Mouse (Mus musculus) MEL (cell line): ENCODE data around the gene Rock2. TPM values are rescaled to one million over a fixed set of nuclear protein-coding genes. Genes with fewer than 3 reads are reported as not detected.

Experiments used
- DNase-seq: peaks from one replicate; pipeline ENCODE4 v3.0.0; 2011; ENCODE audit warnings: low read depth, low spot score
- H3K27ac ChIP-seq: 2 replicates; pipeline ENCODE4 v1.5.1; 2012; ENCODE audit warnings: low read depth, mild to moderate bottlenecking, control low read depth, low read length, moderate library complexity; ENCODE audit not compliant: control insufficient read depth
- H3K27me3 ChIP-seq, 2 experiments: fragments of 150-350 bp in 1 of 2; sonication (generic) in 1 of 2; 2 replicates each; pipeline ENCODE4 v1.6.1; 2012; ENCODE audit warnings: low read length in 2 of 2, mild to moderate bottlenecking in 2 of 2, improper control_type of control experiment in 1 of 2, moderate library complexity in 1 of 2; ENCODE audit not compliant: insufficient read depth in 2 of 2, control insufficient read depth in 1 of 2
- H3K36me3 ChIP-seq, 2 experiments: 2 replicates each; pipeline ENCODE4 v1.6.1; 2012 to 2014; ENCODE audit warnings: low read length in 2 of 2, improper control_type of control experiment in 1 of 2, inconsistent platforms in 1 of 2, mild to moderate bottlenecking in 1 of 2; ENCODE audit not compliant: insufficient read depth in 2 of 2, control insufficient read depth in 1 of 2
- H3K4me1 ChIP-seq, 2 experiments: fragments of 150-350 bp in 1 of 2; sonication (generic) in 1 of 2; 2 replicates each; pipeline ENCODE4 v1.6.1; 2012; ENCODE audit warnings: low read length in 2 of 2, improper control_type of control experiment in 1 of 2, mild to moderate bottlenecking in 1 of 2; ENCODE audit not compliant: insufficient read depth in 2 of 2, control insufficient read depth in 1 of 2
- H3K4me3 ChIP-seq, 2 experiments: fragments of 150-350 bp in 1 of 2; sonication (generic) in 1 of 2; 2 replicates each; pipeline ENCODE4 v1.5.1; 2012; ENCODE audit warnings: low read depth in 2 of 2, low read length in 2 of 2, mild to moderate bottlenecking in 2 of 2, moderate library complexity in 2 of 2, control low read depth in 1 of 2, improper control_type of control experiment in 1 of 2; ENCODE audit not compliant: control insufficient read depth in 1 of 2, insufficient read depth in 1 of 2
- H3K79me2 ChIP-seq: 2 replicates; pipeline ENCODE4 v1.6.1; 2012; ENCODE audit warnings: mild to moderate bottlenecking, low read length, moderate library complexity; ENCODE audit not compliant: control insufficient read depth, poor library complexity, insufficient read depth
- H3K9ac ChIP-seq: 2 replicates; pipeline ENCODE4 v1.6.1; 2012; ENCODE audit warnings: low read depth, mild to moderate bottlenecking, control low read depth, low read length, moderate library complexity; ENCODE audit not compliant: control insufficient read depth, poor library complexity, severe bottlenecking
- H3K9me3 ChIP-seq: fragments of 150-350 bp; sonication (generic); replicated peaks from 2 replicates; pipeline ENCODE4 v1.6.1; 2012; ENCODE audit warnings: mild to moderate bottlenecking, low read length, improper control_type of control experiment, moderate library complexity; ENCODE audit not compliant: insufficient read depth
- CHD1 ChIP-seq: IDR thresholded peaks from 2 replicates; pipeline ENCODE4 v1.6.1; 2012; ENCODE audit warnings: low read depth, mild to moderate bottlenecking, inconsistent platforms, low read length, improper control_type of control experiment
- CHD2 ChIP-seq: IDR thresholded peaks from 2 replicates; pipeline ENCODE4 v1.6.1; 2011; ENCODE audit warnings: low read length, improper control_type of control experiment
- E2F4 ChIP-seq: IDR thresholded peaks from 2 replicates; pipeline ENCODE4 v1.6.1; 2011; ENCODE audit warnings: low read depth, low read length, improper control_type of control experiment, borderline replicate concordance
- EP300 ChIP-seq, 2 experiments: IDR thresholded peaks; 2 replicates each; pipeline ENCODE4 v1.6.1; 2011; ENCODE audit warnings: improper control_type of control experiment in 2 of 2, low read length in 2 of 2, low read depth in 1 of 2, mild to moderate bottlenecking in 1 of 2
- ETS1 ChIP-seq: IDR thresholded peaks from 2 replicates; pipeline ENCODE4 v1.6.1; 2012; ENCODE audit warnings: low read depth, mild to moderate bottlenecking, inconsistent platforms, low read length, improper control_type of control experiment, moderate library complexity
- GATA1 ChIP-seq: IDR thresholded peaks from 2 replicates; pipeline ENCODE4 v1.6.1; 2011; ENCODE audit warnings: low read depth, low read length, improper control_type of control experiment
- JUND ChIP-seq: IDR thresholded peaks from 2 replicates; pipeline ENCODE4 v1.6.1; 2011; ENCODE audit warnings: low read depth, mild to moderate bottlenecking, improper control_type of control experiment, low read length
- MEF2A ChIP-seq: IDR thresholded peaks from 2 replicates; pipeline ENCODE4 v1.6.1; 2014; ENCODE audit warnings: low read depth, mild to moderate bottlenecking, inconsistent platforms, low read length, improper control_type of control experiment; ENCODE audit not compliant: poor library complexity, insufficient replicate concordance, severe bottlenecking; ENCODE audit errors: extremely low read depth
- MXI1 ChIP-seq: IDR thresholded peaks from 2 replicates; pipeline ENCODE4 v1.6.1; 2011; ENCODE audit warnings: mild to moderate bottlenecking, low read depth, low read length, improper control_type of control experiment
- POLR2AphosphoS2 ChIP-seq: IDR thresholded peaks from 2 replicates; pipeline ENCODE4 v1.6.1; 2011; ENCODE audit warnings: low read length, improper control_type of control experiment
- TAL1 ChIP-seq: IDR thresholded peaks from 2 replicates; pipeline ENCODE4 v1.6.1; 2012; ENCODE audit warnings: mild to moderate bottlenecking, inconsistent platforms, low read length, moderate library complexity, mixed read lengths
- TCF12 ChIP-seq: IDR thresholded peaks from 2 replicates; pipeline ENCODE4 v1.6.1; 2014; ENCODE audit warnings: low read depth, mild to moderate bottlenecking, inconsistent platforms, low read length, improper control_type of control experiment, moderate library complexity
- USF1 ChIP-seq: IDR thresholded peaks from 2 replicates; pipeline ENCODE4 v1.6.1; 2014; ENCODE audit warnings: low read depth, mild to moderate bottlenecking, inconsistent platforms, low read length, improper control_type of control experiment, moderate library complexity
- USF2 ChIP-seq, 2 experiments: IDR thresholded peaks; 2 replicates each; pipeline ENCODE4 v1.6.1; 2011 to 2012; ENCODE audit warnings: improper control_type of control experiment in 2 of 2, low read length in 2 of 2, borderline replicate concordance in 1 of 2, inconsistent platforms in 1 of 2, low read depth in 1 of 2, mild to moderate bottlenecking in 1 of 2; ENCODE audit not compliant: insufficient read depth in 1 of 2
- polyA plus RNA-seq, 2 experiments: library from polyadenylated mRNA; stranded (reverse) in 1 of 2; unstranded in 1 of 2; fragments of >175 nt in 1 of 2; fragments of >200 nt in 1 of 2; gene quantifications; 2 replicates each; pipeline versions ENCODE4 v1.2.1 to v1.2.4; 2012; ENCODE audit warnings: low replicate concordance in 2 of 2, low read depth in 1 of 2; ENCODE audit not compliant: insufficient read length in 2 of 2, insufficient read depth in 1 of 2, missing spikeins in 1 of 2
- total RNA-seq: library from RNA; depleted of rRNA; stranded (reverse); fragments of 300-350 nt; gene quantifications from 2 replicates; pipeline ENCODE4 v1.2.3, GENCODE M21; 2012

Gene Rock2
- total and polyA plus RNA-seq, 3 experiments, result 10.9 to 46.4 (median 14.4) TPM

- peaks cover 3 to 8% of the 10 kb centered on the region in 2 experiments for H3K27me3 ChIP-seq
- no peak overlapping the region for H3K27ac ChIP-seq
- no peak overlapping the region for H3K4me3 ChIP-seq
- H3K36me3 ChIP-seq, result peaks cover 0 to 10% of the 10 kb centered on the region in 2 experiments; a peak in 2 of 4 replicates
- H3K9me3 ChIP-seq, result no peaks in the 10 kb centered on the region
- TF ChIP-seq ETS1, result peak; percentile 32; the same call in 1 of the 2 replicates
- TF ChIP-seq JUND, result no peak
- TF ChIP-seq, all 39 proteins: peak for 1
- Histone ChIP-seq H3K9ac (no peak overlapping the region), H3K79me2 (no peaks in the 10 kb centered on the region), H3K4me1 (peaks cover 4 to 10% of the 10 kb centered on the region in 2 experiments)
- DNase-seq, result peak; percentile 57
Measured at GRCm38 (mm10) chr12:16865871-16866270, 28.8 kb upstream of the Rock2 start.

GRCm38 (mm10) chr12:16866460-16866859 lies 28.2 kb upstream of the Rock2 start:
- Histone ChIP-seq H3K27ac (no peak overlapping the region; the same call in 1 of the 2 replicates), H3K9me3 (no peaks in the 10 kb centered on the region), H3K79me2 (no peaks in the 10 kb centered on the region)
- TF ChIP-seq TAL1, result 0 out of 2 replicates have a peak, but pooled peaks have one; percentile 9
- TF ChIP-seq EP300 (IDR thresholded peaks at IDR 0.05; ENCODE audit: low read depth in 1 of 2, low read length in 2 of 2), result peak in 1 of 2 experiments; percentile 50; a peak in 1 of 4 replicates
- TF ChIP-seq USF1, result peak; percentile 26; the same call in 1 of the 2 replicates
- TF ChIP-seq ETS1, result 0 out of 2 replicates have a peak, but pooled peaks have one; percentile 31
- TF ChIP-seq USF2 (IDR thresholded peaks at IDR 0.05; ENCODE audit: borderline replicate concordance in 1 of 2, insufficient read depth in 1 of 2, low read depth in 1 of 2, low read length in 2 of 2), result 0 out of 4 replicates have a peak, but pooled peaks of 1 of the 2 experiments have one; percentile 16
- TF ChIP-seq GATA1, result 0 out of 2 replicates have a peak, but pooled peaks have one; percentile 10
- TF ChIP-seq POLR2AphosphoS2, result no peak
- TF ChIP-seq TCF12, result peak; percentile 58; the same call in 1 of the 2 replicates
- TF ChIP-seq E2F4, result no peak
- TF ChIP-seq MEF2A, result 0 out of 2 replicates have a peak, but pooled peaks have one; percentile 25
- TF ChIP-seq, all 39 proteins: peak for 8
- Histone ChIP-seq H3K4me1 (peaks cover 4 to 10% of the 10 kb centered on the region in 2 experiments), H3K9ac (no peak overlapping the region), H3K36me3 (peaks cover 0 to 10% of the 10 kb centered on the region in 2 experiments; a peak in 2 of 4 replicates), H3K4me3 (no peak overlapping the region), H3K27me3 (peaks cover 3 to 8% of the 10 kb centered on the region in 2 experiments)
- DNase-seq, result peak; percentile 25

- H3K27ac ChIP-seq, result no peak overlapping the region
- peaks cover 4 to 10% of the 10 kb centered on the region in 2 experiments for H3K4me1 ChIP-seq
- H3K27me3 ChIP-seq, result peaks cover under 1 to 6% of the 10 kb centered on the region in 2 experiments; a peak in 3 of 4 replicates
- no peak overlapping the region for H3K9ac ChIP-seq
- H3K9me3 ChIP-seq, result no peaks in the 10 kb centered on the region
- no peaks in the 10 kb centered on the region for H3K79me2 ChIP-seq
- H3K36me3 ChIP-seq, result peaks cover 0 to 10% of the 10 kb centered on the region in 2 experiments; a peak in 2 of 4 replicates
- TF ChIP-seq GATA1 (no peak), CHD2 (no peak), ETS1 (no peak), MXI1 (no peak), CHD1 (no peak)
- no peak for DNase-seq
- no peak overlapping the region for H3K4me3 ChIP-seq
Measured at GRCm38 (mm10) chr12:16867306-16867705, 27.4 kb upstream of the Rock2 start.
